Mouse (Mus musculus) natural killer cell, adult 2 months (primary cell): Measurements from ENCODE around the gene Ttc7b.

Experiments used
- DNase-seq, 2 experiments: peaks; one replicate each; pipeline ENCODE4 v3.0.0; 2022; ENCODE audit warnings: low spot score in 2 of 2

Ttc7b gene

GRCm38 (mm10) chr12:100275850-100276249 is 244.8 kb downstream of the Ttc7b start:
- DNase-seq, result no peak

GRCm38 (mm10) chr12:100273033-100273432 is 247.6 kb downstream of the Ttc7b start:
- DNase-seq, result no peak

DNA sequence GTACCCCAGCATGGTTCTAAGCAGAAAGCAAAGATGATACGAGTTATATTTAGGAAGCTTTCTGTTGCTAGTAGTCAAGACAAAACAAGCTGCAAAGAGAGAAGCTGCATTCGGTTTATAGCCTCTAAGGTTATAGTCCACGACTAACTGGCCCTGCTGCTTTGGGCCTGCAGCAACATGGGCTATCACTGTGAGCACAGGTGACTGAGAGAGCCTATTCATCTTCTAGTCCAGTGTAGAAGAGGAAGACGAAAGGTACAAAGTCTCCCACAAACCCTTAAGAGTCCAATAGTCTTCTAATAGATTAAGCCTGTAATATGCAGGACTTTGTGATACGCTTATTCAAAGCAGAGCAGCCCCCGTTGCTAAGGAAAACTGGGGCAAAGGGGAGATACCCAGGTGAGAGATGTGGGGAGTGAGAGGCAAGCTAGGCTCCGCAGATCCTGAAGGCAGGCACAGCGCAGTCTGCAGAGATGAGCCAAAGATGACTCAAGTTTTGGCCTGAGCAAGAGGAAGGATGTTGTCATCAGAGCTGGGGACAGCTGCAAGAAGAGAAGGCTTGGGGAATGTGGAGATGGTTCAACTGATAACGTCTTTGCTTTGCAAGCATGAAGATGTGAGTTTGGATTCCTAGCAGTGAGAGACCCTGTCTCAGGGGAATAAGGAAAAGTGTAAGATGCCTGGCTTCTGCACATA is 250.5 kb downstream of the Ttc7b start:
- DNase-seq, result no peak

DNA sequence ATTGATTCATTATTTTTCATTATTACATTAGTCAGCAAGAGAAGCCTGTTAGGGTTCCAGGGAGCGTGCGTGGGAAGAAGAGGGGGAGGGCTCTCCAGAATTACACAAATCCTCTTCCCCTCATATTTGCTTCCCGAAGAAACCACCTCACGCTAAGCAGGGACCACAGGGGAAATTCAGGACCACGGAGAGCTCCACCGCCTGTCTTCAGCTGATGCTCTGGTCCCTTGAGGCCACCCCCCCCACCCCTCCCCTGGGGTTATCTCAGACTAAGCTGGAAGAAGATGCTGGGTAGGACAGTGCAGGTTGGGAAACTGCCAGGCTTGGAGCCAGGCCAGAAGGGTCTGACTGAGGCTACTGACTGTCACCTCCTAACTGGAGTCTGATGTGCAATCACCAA is 252.6 kb downstream of the Ttc7b start:
- DNase-seq, result peak in 1 of 2 experiments; percentile 26

- no peak for DNase-seq
These were observed 254.9 kb downstream of the Ttc7b start for GRCm38 (mm10) chr12:100265546-100266309.

DNA sequence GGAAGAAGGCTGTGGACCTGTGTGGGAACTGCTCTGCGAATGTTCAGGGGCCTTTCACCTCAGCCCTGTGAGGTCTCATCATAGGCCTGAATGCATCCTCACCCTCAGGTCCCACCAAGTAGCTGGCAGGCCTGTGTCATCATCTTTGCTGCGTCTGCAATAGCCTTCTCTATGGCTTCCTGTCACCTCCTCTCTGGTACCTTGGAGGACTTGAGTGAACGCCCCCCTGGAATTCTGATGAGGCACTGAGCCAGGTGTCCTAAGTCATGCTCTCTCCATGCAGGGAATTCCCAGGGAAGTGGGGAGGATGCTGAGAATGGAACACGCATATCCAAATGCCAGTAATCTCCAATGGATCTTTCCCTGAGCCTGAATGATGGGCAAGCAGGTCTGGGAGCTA is 255.7 kb downstream of the Ttc7b start:
- no peak for DNase-seq

DNA sequence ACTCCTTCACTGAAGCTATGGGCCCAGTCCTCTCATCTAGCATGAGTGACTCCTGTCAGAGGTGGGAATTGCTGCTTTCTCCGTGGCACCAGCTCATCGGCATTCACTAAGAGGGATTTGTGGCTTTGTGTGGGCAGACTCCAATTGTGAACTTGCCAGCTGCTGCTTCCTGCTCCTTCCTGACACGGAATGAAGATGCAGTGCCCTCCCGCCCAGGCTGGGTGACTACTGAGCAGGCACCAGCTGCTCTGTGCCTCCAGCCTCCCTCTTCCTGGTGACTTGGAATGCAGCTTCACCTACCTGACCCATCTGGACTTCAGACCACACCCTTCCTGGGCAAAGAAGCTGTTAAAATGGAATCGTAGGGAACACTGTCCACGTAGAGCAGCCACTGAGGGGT is 257.8 kb downstream of the Ttc7b start:
- no peak for DNase-seq

- DNase-seq, result no peak
These were observed 258.9 kb downstream of the Ttc7b start for GRCm38 (mm10) chr12:100261761-100262160.

DNA sequence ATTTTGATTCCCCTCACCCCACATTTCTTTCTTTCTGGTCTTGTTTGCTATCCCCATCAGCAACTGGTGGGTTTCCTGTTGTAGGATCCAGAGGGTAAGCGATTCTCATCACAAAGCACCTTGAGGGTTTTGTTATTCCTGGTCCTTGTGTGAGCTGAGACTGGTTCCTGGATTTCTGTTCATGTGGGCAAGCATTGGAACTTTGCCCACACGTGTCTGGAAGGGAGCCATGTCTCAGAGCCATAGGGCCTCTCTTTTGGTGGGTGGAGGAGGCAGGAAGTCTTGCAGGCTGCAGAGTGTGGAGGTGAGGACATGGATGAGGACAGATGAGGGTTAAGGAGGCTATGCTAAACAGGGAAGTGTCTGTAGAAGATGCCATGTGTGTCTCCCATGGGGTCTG is 260.5 kb downstream of the Ttc7b start:
- no peak for DNase-seq

- no peak for DNase-seq
These were observed 262.8 kb downstream of the Ttc7b start for GRCm38 (mm10) chr12:100257779-100258178.

DNA sequence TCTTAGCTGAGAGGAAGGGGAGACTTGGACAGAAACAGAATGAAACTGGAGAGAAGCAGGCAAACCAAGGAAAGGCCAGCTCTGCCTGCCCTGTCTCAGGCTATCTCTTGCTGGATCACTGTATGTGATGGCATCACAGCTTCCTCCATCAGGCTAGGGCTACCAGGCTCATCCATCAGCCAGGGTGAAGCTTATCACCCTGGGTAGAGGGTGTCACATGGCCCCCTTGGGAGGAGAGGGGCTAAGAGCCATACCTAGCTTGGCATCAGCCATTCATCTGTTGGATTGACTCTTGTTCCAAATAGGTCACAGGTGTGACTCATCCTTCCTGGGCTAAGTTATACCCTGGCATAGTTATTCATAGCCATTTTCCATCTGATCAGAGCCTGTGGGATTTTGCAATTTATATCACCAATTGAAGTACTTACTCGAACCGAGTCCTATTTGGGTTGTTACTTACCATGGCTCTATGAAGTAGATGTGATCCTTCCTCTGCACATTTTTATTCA is 265.1 kb downstream of the Ttc7b start:
- no peak for DNase-seq

DNA sequence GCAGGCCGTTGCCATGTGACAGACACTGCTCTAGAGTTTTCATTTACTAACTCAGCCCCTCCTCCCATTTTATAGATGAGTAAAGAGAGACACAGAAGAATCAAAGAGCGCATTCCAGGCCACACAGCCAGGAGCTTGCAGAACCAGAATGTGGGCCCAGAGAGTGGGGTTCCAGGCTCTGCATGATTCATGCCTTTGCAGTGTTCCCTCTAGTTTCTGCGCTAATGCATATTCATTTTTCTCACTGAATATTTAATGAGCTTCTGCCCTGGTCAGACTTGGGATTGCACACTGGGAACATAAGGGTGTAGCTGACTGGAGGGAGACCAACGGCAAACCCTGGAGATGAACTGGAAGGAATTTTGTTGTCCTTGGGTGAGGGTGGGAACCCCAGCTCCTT is 266.2 kb downstream of the Ttc7b start:
- no peak for DNase-seq
